Mouse (Mus musculus) T-helper 1 cell (primary cell): ENCODE data around the gene Sec14l1.

Experiments used
- in situ Hi-C: fragments of 300-600 bp; cut with MboI, MseI; formaldehyde crosslinking; loops from one replicate; pipeline ENCODE4 v1.15.1; 2025; ENCODE audit warnings: high pct_unique_total_duplicates

The Sec14l1 gene

DNA sequence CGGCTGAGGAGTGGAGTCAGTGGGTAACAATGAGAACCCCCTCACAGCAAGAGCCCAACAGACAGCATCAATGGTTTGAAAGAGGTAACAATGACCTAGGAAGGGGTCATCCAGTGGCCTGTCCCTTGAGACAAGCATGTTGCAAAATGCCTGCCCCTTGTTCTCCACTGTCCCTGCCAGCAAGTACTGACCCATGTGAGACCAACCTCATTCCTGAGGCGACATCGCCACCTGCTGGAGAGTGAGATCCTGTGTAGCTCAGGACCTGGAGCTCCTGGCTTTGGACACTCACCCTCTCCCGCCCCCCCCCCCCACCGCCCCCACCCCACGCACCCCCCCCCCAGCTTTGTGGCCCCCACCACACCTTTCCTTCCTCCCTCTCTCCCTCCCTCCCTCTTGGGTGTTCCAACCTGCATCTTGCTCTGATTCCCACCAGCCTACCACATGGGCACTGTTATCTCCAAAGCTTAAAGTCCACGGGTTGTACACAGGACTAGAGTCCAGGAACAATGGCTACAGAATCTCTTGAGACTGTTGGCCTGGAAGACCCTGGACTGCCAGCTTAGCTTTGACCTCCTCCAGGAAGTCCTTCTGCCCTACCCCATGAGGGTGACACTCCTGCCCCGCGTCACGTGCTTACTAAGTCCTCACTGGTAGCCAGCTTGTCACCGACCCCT lies 62.5 kb downstream of the Sec14l1 start:
- in situ Hi-C loops = loop anchor here (5.0 kb wide), 1 partner anchor 100 kb away; no protein-coding TSS in a partner anchor

DNA sequence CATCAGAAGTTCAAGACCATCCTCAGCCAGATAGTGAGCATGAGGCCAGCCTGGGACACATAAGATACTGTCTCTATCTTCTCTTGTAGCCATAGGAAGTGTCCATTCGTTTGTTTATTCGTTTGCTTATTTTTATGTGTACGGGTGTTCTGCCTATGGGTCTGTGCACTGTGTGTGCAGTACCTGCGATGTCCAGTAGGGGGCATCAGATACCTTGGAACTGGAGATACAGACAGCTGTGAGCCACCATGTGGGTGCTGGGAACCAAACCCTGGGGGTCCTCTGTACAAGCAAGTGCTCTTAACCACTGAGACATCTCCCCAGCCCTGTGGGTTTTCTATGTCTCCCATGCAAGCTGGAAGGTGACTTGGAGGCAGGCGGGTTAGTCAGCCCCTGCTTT lies 64.9 kb downstream of the Sec14l1 start:
- in situ Hi-C loops = loop anchor here (5.0 kb wide), 1 partner anchor 103 kb away; no protein-coding TSS in a partner anchor

DNA sequence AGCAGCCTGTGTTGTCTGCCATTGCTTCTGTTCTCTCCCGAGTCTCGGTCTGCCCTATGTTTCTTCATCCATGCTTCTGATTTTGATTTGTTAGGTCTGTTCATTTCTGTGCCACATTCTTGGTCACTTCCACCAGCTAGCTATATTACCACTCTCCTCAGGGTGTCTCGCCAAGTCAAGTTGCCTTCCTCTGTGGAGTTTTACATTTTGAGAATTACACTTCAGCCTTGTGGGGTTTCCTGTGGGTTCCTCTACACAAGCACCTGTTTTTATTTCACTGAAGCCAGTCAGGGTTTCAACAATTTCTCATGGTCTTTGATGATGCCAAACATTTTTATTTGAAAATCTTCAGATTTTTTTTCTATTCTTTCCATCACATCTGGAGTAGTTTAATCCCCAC lies 67.8 kb downstream of the Sec14l1 start:
- in situ Hi-C loops = no loop called here

DNA sequence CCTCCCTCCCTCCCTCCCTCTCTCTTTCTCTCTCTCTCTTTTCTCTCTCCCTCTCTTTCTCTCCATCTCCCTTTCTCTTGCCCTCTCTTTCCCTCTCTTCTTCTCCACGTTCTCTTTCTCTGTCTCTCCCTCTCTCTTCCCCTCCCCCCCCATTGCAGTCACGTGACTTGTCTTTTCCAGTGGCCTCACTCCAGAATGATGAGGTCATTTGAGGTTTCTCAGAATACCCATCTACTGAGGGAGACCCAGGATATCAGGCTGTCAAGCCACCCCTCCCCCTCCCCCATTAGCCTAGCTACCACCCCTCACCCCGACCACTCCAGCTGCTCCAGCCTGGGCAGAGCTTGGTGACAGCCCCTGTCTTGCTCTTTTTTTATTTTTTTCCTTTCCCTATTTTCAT lies 68.3 kb downstream of the Sec14l1 start:
- in situ Hi-C loops = no loop called here

DNA sequence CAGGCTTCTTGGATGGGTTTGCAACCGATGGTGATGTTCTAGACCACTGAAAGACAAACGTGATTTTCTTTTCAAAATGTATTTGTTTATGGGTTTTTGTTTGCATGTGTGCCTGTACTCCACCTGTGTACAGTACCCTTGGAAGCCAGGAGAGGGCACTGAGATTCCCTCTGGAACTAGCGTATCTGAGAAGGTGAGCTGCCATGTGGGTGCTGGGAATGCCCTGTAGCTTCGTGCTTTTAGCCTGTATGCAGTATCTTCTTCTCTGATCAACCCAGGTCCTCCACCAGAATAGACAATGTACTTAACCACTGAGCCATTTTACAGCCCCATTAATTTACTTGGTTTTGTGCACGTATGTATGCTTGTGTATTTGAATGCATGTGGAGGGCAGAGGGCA lies 68.9 kb downstream of the Sec14l1 start:
- in situ Hi-C loops = no loop called here

DNA sequence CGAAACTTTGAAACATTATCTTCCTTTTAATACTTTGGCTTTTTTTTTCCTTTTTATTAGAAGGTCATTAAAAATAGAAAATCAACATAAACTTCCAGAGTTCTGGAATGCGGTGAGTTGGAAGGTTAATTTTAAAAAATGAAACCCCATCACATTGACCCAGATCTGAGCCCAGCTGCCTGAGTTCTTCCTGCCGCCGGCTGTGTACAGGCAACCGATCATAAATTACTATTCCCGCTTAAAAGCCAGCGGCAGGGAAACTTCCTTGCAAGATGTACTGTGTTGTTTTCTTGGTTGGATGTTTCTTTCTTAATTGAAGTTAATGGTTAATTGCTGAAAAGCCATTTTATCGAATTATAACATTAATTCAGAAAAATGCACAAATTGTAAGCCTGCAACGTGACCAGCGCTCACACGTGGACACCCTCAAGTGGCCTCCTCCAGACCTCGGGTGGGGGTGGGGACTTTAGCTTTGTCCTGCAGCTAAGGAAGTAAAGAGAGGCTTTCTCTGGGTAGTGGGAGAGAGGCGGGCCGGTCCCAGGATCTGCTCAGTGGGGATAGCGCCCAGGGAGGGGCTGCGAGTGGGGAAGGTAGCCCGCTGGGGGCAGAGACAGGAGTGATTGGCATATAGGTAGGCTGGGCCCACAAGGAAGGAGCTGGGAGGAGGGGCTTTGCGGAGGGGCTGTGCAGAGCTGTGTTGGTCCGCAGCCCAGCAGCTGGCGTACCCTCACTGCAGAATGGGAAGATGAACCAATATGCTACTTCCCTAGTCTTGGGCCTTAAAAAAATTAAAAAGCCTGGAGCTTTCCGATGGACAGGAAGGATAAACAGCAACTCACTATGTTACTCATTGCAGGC lies 70.3 kb downstream of the Sec14l1 start:
- in situ Hi-C loops = no loop called here

DNA sequence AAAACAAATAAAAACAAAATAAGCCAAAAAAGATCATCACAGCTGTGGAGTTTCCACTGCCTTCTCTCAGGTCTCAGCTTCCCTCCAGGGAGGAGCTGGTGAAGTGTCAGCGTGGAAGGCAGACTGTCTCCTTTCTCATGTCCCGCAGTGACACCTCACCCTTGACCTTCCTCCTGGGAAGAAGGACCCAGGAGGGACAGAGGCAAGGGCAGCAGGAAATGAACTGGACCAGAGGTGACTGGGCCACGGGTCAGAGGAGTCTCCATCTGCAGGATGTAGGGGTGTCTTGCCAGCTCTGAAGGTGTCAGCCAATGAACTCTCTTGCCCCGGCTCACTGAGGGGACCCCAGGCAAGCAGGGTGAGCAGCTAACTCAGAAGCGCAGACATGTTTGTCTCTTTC lies 76.6 kb downstream of the Sec14l1 start:
- in situ Hi-C loops = no loop called here

DNA sequence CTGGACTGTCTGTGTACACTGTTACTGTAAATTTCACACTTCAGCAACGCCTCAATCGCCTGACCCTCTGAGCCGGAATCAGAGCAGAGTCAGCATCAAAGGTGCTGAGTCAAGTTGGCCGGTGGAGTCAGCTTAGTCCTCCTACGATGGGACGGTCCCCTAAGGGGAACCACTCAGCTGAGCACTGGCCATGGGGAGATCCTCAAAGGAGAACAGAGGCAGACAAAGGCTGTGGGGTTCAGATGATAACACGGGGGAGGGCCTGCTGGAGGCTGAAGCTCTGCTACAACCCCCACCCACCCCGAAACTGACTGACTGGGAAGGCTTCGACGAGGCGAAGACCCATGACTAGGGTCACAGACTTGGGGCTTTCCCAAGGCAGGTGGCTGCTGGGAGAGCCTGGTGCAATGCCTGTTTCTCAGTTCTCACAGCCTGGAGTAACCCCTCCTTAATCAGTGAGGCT lies 79.5 kb downstream of the Sec14l1 start:
- in situ Hi-C loops = no loop called here

DNA sequence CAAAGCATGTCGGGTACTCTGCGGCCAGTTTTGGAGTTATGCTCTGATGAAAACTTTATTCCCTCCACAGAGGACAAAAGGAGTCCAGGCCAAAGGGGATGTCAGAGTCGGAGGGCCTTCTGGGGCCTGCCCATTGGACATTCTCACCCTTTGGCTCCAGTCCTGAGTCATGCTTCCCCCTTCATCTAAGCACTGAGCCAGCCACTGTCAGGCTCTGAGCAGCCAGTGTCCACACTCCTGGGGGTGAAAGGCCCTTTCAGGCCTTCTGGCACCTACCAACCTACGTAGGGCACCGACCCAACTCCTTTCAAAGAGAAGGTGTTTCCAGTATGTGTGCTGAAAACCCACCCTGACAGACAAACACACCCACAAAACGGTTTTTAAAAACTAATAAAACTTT lies 80.6 kb downstream of the Sec14l1 start:
- in situ Hi-C loops = no loop called here

DNA sequence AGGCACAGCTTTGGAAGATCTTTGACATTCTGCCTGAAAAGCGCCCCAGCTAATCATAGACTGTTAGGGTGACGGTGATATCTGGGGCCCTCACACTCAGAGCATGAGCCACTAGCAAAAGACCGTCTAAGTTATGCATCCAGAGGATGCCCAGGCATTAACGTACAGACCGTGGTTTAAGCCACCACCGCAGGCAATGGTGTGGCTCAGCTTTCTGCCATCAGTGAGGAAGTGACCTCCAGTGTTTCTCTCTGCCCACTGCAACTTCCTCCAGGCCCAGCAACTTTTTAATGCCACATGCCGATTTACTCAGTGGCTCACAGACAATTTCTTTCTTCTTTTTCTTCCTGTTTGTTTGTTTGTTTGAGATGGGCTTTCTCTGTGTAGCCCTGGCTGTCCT lies 81.7 kb downstream of the Sec14l1 start:
- in situ Hi-C loops = no loop called here

DNA sequence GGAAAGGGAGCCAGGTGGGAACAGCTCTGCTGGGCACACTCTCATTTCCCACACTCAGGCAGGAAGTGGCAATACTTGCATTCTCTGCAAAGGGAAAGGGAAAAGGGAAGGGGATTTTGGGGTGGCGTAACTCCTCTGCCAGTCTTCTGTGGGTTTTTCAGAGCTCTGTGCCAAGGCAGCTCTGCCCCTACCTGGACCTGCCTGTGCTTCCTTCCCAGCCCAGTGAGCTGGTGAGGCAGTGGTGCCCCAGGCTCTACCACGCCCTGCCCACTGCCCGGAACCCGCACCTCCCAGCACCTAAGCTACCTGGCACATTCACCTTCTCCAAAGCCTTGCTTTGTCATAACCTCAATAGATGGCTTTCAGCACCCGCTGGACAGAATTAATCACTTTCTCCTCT lies 83.2 kb downstream of the Sec14l1 start:
- in situ Hi-C loops = no loop called here

DNA sequence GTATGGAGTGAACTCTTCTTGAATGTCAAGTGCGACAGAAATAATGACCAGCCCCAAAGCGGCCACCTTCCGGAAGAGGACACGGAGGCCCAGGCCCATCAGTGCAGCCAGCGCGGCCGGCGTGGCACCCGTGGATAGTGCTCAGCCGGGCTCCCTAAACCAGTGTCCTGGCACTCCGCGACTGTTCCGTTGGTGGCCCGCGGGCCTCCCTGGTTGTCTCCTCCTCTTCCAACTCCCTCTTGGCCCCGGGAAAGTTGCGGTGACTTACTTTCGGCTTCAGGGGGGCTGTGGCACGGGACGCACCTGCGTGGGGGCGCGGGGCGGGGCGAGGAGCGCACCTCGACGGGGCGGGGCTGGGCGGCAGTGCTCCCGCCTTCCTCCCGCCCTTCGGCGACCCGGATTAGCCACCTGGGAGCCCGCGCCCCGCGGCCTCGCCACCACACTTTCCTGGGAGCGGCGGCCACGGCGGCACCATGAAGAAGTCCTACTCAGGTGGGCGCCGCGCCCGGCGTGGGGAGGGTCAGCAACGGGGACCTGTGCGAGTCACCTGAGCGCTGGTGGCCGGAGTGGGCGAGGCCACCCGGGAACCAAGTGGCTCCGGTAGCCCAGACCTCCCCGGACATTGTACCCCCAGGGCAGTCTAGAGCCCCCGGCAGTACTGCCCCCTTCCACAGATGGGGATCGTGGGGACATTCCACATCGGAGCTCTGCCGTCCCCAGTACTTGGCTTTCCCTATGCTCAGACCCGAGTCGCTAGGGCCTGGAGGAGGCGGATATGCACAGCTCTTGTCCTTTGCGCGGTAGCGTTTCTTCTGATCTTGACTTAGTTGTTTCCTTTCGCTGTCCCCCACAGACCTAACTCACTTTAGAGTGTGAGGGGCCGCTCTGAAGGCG lies 84.6 kb downstream of the Sec14l1 start, which contains the start of gene Sept9:
Gene Sept9, plus strand, starts transcription at position 380 of the 894 bp plus-strand sequence.
- in situ Hi-C loops = no loop called here

DNA sequence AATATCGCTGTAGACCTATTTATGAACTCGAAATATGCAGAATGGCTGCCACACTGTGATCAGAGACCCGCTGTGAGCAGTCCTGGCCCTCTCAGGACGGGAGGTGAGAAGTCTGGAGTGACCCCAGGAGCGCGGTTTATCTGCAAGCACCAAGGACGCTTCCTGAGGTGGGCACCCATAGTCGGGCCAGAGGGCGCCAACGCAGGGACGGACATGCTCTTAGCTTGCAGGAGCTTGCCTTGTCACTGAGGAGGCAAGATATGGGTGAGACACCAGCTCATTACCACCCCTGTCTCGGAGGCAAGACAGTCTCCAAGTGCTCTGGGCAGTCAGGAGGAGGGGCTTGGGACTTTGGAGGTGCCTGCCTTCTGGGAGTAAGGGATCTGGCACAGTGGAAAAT lies 86.9 kb downstream of the Sec14l1 start:
- in situ Hi-C loops = no loop called here

DNA sequence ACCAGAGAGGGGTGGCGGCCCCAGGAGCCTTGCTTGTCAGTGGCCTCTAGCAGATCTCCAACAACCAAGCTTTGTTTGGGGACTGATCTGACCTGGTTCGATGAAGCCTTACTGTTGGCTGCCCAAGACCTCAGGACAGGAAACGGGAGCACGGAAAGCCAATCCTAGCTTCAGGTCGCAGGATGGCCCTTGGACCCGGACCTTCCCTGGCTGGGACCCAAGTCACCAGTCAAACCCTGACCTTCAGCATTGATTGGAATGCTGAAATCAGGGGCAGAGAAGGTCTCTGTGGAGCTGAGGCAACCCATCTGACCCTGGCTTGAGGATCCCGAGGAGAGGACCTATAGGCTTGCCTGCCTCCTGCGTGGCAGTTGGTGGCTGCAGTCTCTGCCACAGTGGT lies 89.6 kb downstream of the Sec14l1 start:
- in situ Hi-C loops = no loop called here

DNA sequence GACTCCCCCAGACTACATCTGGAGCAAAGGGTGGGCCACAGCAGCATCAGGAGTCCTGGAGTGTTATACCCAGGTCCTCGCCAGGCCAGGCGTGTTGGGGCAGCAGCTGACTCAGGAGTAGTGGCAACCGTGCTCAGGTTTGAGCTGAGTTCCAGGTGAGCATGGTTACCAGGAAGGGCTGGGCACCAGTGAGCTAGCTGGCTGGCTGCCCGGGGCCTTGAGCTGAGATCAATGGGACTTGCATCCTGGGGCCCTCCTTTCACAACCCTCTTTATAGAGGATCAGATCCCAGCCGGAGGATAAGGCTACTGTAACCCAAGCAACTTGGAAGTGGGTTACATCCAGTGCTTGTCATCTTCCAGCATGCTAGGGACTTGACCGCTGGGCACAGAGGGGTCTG lies 90.1 kb downstream of the Sec14l1 start:
- in situ Hi-C loops = no loop called here

DNA sequence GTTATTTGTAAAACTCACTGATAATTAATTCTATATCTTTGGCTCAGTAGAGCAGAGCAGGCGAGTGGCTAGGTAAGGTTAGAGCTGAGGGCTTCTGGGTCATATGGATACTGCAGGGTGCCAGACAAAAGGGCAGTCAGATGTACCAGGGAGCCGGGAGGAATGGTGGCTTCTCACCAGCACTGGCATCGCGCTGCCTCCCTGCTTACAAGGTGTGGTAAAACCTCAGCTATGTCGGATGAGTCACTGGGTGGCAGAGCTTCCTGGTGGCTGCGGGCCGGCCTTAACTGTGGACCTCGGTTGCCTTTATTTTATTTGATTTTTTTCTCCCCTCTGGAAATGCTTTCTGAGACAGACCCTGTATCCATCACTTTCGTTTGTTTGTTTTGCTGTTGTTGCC lies 90.5 kb downstream of the Sec14l1 start:
- in situ Hi-C loops = no loop called here

DNA sequence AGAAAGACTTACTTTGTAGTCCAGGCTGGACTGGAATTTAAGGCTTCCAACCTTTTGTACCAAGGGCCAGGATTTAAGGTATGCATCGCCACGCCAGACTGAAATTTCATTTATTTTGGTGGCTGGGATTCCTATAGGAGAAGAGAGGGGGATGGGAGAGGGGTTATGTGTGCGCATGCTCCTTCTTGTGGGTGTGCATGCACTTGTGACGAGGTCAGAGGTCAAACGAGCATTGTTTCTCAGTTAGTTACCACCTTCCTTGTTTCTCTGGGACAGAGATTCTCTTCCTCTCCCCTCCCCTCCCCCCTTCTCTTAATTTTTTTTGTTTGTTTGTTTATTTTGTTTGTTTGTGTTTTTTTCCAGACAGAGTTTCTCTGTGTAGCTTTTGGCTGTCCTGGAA lies 92.5 kb downstream of the Sec14l1 start:
- in situ Hi-C loops = no loop called here

DNA sequence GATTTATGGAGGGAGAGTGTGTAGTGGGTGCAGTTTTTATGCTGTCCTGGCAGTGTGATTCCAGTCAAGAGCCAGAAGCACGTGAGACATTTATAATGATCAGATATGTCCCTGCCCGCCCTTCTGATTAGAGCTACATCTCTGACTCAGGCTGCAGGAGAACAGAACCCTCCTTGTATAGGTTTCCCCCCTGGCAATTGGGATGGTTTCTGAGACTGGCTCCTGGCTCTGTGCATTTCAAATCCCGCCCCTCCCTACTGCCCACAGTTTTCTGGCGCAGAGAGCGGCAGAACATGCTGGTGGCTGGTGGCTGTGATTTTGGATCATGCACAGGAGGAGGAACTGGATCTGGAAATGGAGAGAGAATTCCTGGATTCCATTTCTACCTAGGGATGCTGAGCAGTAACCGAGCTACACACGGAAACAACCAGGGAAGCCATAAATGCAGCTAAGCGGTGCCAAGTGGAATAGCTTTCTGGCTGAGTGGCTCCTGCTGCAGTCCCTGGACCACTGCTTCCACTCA lies 93.2 kb downstream of the Sec14l1 start:
- in situ Hi-C loops = no loop called here
